Comparison of ENCODE assay signal across 9 mouse cellular contexts in the genomic region with DNA sequence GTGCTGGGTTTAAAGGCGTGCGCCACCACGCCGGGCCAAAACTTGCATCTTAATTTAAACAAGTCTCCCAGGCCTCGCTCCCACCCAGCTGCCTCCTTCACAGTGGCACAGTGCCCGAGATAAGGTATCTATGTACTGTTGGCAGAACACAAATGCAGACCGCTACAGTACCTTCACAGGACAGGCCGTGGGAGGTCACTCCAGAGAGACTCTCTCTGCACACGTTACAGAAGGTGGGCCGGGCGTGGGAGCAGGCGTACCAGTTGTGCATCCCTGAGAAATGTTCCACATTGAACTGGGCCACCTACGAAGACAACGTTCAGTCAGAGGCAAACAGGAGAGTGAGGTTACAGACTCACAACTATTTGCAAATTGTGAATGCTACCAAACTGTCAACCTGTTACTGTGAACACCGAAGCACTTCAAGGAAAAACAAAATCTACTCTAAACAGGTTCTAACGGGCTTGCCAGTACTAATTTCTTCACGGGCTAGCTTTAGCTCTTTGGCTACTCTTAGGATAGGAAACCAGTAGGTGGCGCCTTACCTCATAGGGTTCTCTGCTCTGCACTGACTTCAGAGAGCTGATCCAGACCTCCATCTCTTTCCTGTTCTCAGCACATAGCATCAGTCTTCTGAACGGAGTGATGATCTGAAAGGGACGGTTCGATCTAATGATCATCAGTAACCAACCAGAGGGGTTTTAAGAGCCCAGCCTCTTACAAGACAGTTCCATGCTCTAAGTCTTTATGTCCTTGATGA.
DNase-seq lines count a peak whose midpoint lies in the region; ATAC-seq and TF ChIP-seq lines count a peak whose summit lies in the region.
"Had no signal": no experiment of that assay in that cellular context is flagged by ENCODE, and none has a peak within 500 bp of the region (broad histone marks: within the 10 kb centered on the region; RNA-seq: fewer than 3 reads in every experiment).

No protein-coding gene starts in this region.

- in situ Hi-C loops in Patski (cut with MboI; ENCODE audit: low pct_unique_long_range_greater_than_20kb) = no loop called here

- H3K36me3 ChIP-seq in intestine, postnatal 0 days (ENCODE audit: control insufficient read depth, insufficient read depth) = no peaks in the 10 kb centered on the region
- no peaks in the 10 kb centered on the region for H3K36me3 ChIP-seq in intestine, embryonic 16.5 days (ENCODE audit: control insufficient read depth, insufficient read depth, low read length)
- H3K36me3 ChIP-seq in lung, postnatal 0 days (ENCODE audit: insufficient read depth, low read length) = 0 out of 2 replicates have a peak, but pooled peaks cover 6% of the 10 kb centered on the region
- peaks cover 4% of the 10 kb centered on the region; the same call in 1 of the 2 replicates for H3K36me3 ChIP-seq in forebrain, embryonic 14.5 days (ENCODE audit: control insufficient read depth, insufficient read depth, low read length)
- H3K36me3 ChIP-seq: embryonic facial prominence, embryonic 12.5 days had no signal

- no peak for ATAC-seq in intestine, postnatal 0 days
- ATAC-seq in intestine, embryonic 16.5 days = no peak
- ATAC-seq in Patski = no peak
- ATAC-seq in common myeloid progenitor, adult 5-6 weeks (replicated peaks; ENCODE audit: low read depth, poor library complexity, severe bottlenecking) = 0 out of 2 replicates have a peak, but pooled peaks have one; percentile 65
- ATAC-seq in lung, postnatal 0 days = no peak
- no peak for ATAC-seq in forebrain, embryonic 14.5 days

- H3K9ac ChIP-seq in intestine, postnatal 0 days (ENCODE audit: low read depth, low read length) = no peak overlapping the region
- H3K9ac ChIP-seq in intestine, embryonic 16.5 days (ENCODE audit: low read depth, low read length) = no peak overlapping the region
- no peak overlapping the region for H3K9ac ChIP-seq in lung, postnatal 0 days (replicated peaks; ENCODE audit: low read depth)
- no peak overlapping the region for H3K9ac ChIP-seq in forebrain, embryonic 14.5 days (ENCODE audit: low read length)
- H3K9ac ChIP-seq: embryonic facial prominence, embryonic 12.5 days had no signal

- TF ChIP-seq CTCF in intestine, postnatal 0 days (IDR thresholded peaks at IDR 0.05; ENCODE audit: low read depth) = peak; percentile 58
- peak; percentile 71 for TF ChIP-seq CTCF in Patski (IDR thresholded peaks at IDR 0.05)
- TF ChIP-seq CTCF in lung, postnatal 0 days (IDR thresholded peaks at IDR 0.05) = peak; percentile 55

- H3K27me3 ChIP-seq in intestine, postnatal 0 days (replicated peaks; ENCODE audit: control insufficient read depth, insufficient read depth, low read length) = no peaks in the 10 kb centered on the region
- no peaks in the 10 kb centered on the region for H3K27me3 ChIP-seq in intestine, embryonic 16.5 days (replicated peaks; ENCODE audit: control insufficient read depth, insufficient read depth, low read length)
- no peaks in the 10 kb centered on the region for H3K27me3 ChIP-seq in Patski
- H3K27me3 ChIP-seq in lung, postnatal 0 days (replicated peaks; ENCODE audit: insufficient read depth, low read length) = no peaks in the 10 kb centered on the region
- no peaks in the 10 kb centered on the region for H3K27me3 ChIP-seq in forebrain, embryonic 14.5 days (replicated peaks; ENCODE audit: control insufficient read depth, insufficient read depth, low read length)
- H3K27me3 ChIP-seq: embryonic facial prominence, embryonic 12.5 days had no signal

- POLR2A ChIA-PET in Patski (lab: Charles Lee) = no interaction called here

- no peak overlapping the region for H3K4me2 ChIP-seq in intestine, postnatal 0 days (replicated peaks; ENCODE audit: low read depth)
- H3K4me2 ChIP-seq in intestine, embryonic 16.5 days (ENCODE audit: low read depth, low read length) = no peak overlapping the region
- H3K4me2 ChIP-seq in lung, postnatal 0 days (replicated peaks; ENCODE audit: low read depth, low read length) = no peak overlapping the region
- H3K4me2 ChIP-seq in forebrain, embryonic 14.5 days (ENCODE audit: low read length) = no peak overlapping the region
- H3K4me2 ChIP-seq: embryonic facial prominence, embryonic 12.5 days had no signal

- no peak for TF ChIP-seq EP300 in lung, postnatal 0 days (IDR thresholded peaks at IDR 0.05)

- CTCF ChIA-PET in Patski (lab: Charles Lee) = interaction anchor here (1.1 to 1.9 kb wide), 3 partner anchors 9 to 14 kb away, joined by 4 to 8 read pairs (median 6); no protein-coding TSS in a partner anchor

- H3K4me1 ChIP-seq in intestine, postnatal 0 days (replicated peaks; ENCODE audit: control insufficient read depth, insufficient read depth, low read length) = no peaks in the 10 kb centered on the region
- no peaks in the 10 kb centered on the region for H3K4me1 ChIP-seq in intestine, embryonic 16.5 days (ENCODE audit: control insufficient read depth, insufficient read depth, low read length)
- H3K4me1 ChIP-seq in lung, postnatal 0 days (ENCODE audit: insufficient read depth, low read depth, low read length) = no peaks in the 10 kb centered on the region
- no peaks in the 10 kb centered on the region for H3K4me1 ChIP-seq in forebrain, embryonic 14.5 days (ENCODE audit: control insufficient read depth, insufficient read depth, low read length)
- H3K4me1 ChIP-seq: embryonic facial prominence, embryonic 12.5 days had no signal

- WGBS in intestine, postnatal 0 days = 85% methylated on average over 21 of the region's 21 CpGs
- 83% methylated on average over 21 of the region's 21 CpGs for WGBS in intestine, embryonic 16.5 days
- 85% methylated on average over 21 of the region's 21 CpGs for WGBS in lung, postnatal 0 days
- 88% methylated on average over 21 of the region's 21 CpGs for WGBS in forebrain, embryonic 14.5 days

- H3K27ac ChIP-seq in intestine, postnatal 0 days (ENCODE audit: low read depth, low read length) = no peak overlapping the region
- no peak overlapping the region for H3K27ac ChIP-seq in intestine, embryonic 16.5 days (ENCODE audit: low read length)
- H3K27ac ChIP-seq in lung, postnatal 0 days (ENCODE audit: low read length) = no peak overlapping the region
- no peak overlapping the region for H3K27ac ChIP-seq in forebrain, embryonic 14.5 days (ENCODE audit: low read depth, low read length)
- H3K27ac ChIP-seq: embryonic facial prominence, embryonic 12.5 days had no signal

- H3K4me3 ChIP-seq in intestine, postnatal 0 days (ENCODE audit: low read depth, low read length) = no peak overlapping the region
- no peak overlapping the region for H3K4me3 ChIP-seq in intestine, embryonic 16.5 days (ENCODE audit: low read length)
- H3K4me3 ChIP-seq in lung, postnatal 0 days (ENCODE audit: low read depth, low read length) = no peak overlapping the region
- no peak overlapping the region for H3K4me3 ChIP-seq in forebrain, embryonic 14.5 days (ENCODE audit: low read depth, low read length)
- H3K4me3 ChIP-seq: embryonic facial prominence, embryonic 12.5 days had no signal

- H3K9me3 ChIP-seq in intestine, postnatal 0 days (ENCODE audit: control insufficient read depth) = no peaks in the 10 kb centered on the region
- H3K9me3 ChIP-seq in intestine, embryonic 16.5 days (ENCODE audit: control insufficient read depth, low read length) = no peaks in the 10 kb centered on the region
- H3K9me3 ChIP-seq in lung, postnatal 0 days (ENCODE audit: low read length) = no peaks in the 10 kb centered on the region
- H3K9me3 ChIP-seq in forebrain, embryonic 14.5 days (replicated peaks; ENCODE audit: control insufficient read depth, low read length) = no peaks in the 10 kb centered on the region
- H3K9me3 ChIP-seq: embryonic facial prominence, embryonic 12.5 days had no signal

- DNase-seq in A20 (ENCODE audit: low read depth, low spot score) (peak; percentile 55), Patski (ENCODE audit: low read depth, low spot score) (no peak)
- DNase-seq in lung, postnatal 0 days (ENCODE audit: low spot score) = peak; percentile 11
- no peak for DNase-seq in forebrain, embryonic 14.5 days (ENCODE audit: low spot score)
- DNase-seq in urinary bladder, postnatal 10 days (ENCODE audit: low spot score) = no peak

Comparison
In these comparisons a context has a peak if more than half of its experiments do, and no peak if none do; other contexts are left out.
1. DNase-seq: peak in A20 (single experiment) and lung, postnatal 0 days (single experiment); none in Patski (single experiment), forebrain, embryonic 14.5 days (single experiment) and urinary bladder, postnatal 10 days (single experiment).
2. Peak in every context shown above with its lines, with median percentiles within 50 percentile points of each other: CTCF ChIP-seq.